Mouse (Mus musculus) testis, adult 2 months (tissue): ENCODE data around the gene Pde2a.

Source experiments
- CTCF ChIP-seq: fragments of 200-500 bp; IDR thresholded peaks from 2 replicates; pipeline ENCODE4 v1.5.1; 2012; ENCODE audit warnings: low read depth, mild to moderate bottlenecking, inconsistent platforms, low read length, moderate library complexity; ENCODE audit not compliant: control insufficient read depth, insufficient read depth, insufficient replicate concordance
- POLR2A ChIP-seq: fragments of 200-500 bp; IDR thresholded peaks from 2 replicates; pipeline ENCODE4 v1.6.1; 2012; ENCODE audit warnings: low read depth, mild to moderate bottlenecking, inconsistent platforms, low read length, moderate library complexity; ENCODE audit not compliant: control insufficient read depth

DNA sequence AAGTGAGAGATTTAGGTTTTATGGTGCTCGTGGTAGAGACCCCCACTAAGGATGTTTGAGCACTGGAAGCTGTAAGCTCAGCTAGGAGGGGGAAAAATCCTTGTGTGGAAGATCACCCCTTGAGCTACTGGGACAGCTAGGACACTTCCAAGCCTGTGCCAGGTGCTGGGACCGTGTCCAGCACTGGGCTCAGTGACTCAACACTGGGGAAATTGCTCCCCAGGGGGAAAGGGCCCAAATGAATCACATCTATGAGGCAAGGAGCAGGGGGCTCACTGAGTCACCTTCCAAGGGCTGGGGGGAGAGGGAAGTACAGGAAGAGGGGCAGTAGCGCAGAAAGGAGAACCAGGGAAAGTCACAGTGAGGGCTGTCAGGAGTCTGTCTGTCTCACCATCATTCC, 28.4 kb downstream of the Pde2a start:
- TF ChIP-seq CTCF (no peak), POLR2A (no peak)
